Mouse (Mus musculus): Measurements from ENCODE around the gene Cxcl14.

DNA sequence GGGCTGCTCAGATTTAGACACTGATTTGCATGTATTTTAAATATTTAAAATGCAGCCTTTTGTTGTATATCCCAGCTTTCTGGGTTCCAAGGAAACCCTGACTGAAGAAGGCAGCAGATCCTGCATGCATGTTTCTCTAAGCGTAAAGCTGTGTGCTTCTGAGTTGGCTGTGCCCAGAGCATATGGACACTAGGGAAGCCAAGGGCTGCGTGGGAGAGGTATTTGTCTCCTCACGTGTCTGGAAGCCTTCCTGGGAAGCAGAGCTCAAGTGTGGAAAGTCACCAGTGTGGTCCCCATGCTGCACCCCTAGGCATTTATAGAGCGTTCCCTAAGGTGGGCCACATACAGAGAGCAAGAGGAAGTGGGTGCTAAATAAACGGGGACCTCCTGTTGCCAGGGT is 30.7 kb downstream of the Cxcl14 start:
- TF ChIP-seq CTCF (IDR thresholded peaks at IDR 0.05) (no peak), EP300 (IDR thresholded peaks at IDR 0.05) (no peak)

Measured in lung, postnatal 0 days (tissue).